Mouse (Mus musculus): ENCODE results near the gene Slc25a51.
"Not testable (repeated sequence)": the region's sequence is repeated elsewhere in the genome, so short reads cannot be mapped to it uniquely, and the experiment has no call there.

Gene Slc25a51

DNA sequence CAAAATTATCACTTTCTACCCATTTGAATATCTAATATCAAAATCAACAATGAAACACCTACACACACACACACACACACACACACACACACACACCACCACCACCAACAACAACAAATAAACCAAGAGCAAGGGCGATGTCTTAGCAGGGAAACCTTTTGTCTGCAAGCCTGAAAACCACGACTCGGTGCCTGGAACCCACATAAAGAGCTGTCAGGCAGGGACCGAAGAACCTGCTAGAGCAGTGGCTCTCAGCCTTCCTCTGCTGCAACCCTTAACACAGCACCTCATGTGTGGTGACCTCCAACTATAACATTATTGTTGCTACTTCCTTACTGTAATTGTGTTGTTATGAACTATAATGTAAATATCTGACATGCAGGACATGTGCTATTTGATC, 6.3 kb downstream of the Slc25a51 start:
- no peak for DNase-seq (ENCODE audit: extremely low read depth, insufficient read length, low spot score)

GRCm38 (mm10) chr4:45399421-45400210, 8.9 kb downstream of the Slc25a51 start:
- peak; percentile 40 for DNase-seq (ENCODE audit: extremely low read depth, insufficient read length, low spot score)

- not testable (repeated sequence) for DNase-seq (ENCODE audit: extremely low read depth, insufficient read length, low spot score)
Measured at GRCm38 (mm10) chr4:45398315-45398714, 10.3 kb downstream of the Slc25a51 start.

GRCm38 (mm10) chr4:45396211-45396610, 12.4 kb downstream of the Slc25a51 start:
- DNase-seq (ENCODE audit: extremely low read depth, insufficient read length, low spot score): not testable (repeated sequence)

- no peak for DNase-seq (ENCODE audit: extremely low read depth, insufficient read length, low spot score)
Measured at GRCm38 (mm10) chr4:45393658-45394057, 14.9 kb downstream of the Slc25a51 start.

GRCm38 (mm10) chr4:45392994-45393393, 15.6 kb downstream of the Slc25a51 start:
- DNase-seq (ENCODE audit: extremely low read depth, insufficient read length, low spot score): no peak

GRCm38 (mm10) chr4:45392572-45392971, 16.0 kb downstream of the Slc25a51 start:
- DNase-seq (ENCODE audit: extremely low read depth, insufficient read length, low spot score): no peak

DNA sequence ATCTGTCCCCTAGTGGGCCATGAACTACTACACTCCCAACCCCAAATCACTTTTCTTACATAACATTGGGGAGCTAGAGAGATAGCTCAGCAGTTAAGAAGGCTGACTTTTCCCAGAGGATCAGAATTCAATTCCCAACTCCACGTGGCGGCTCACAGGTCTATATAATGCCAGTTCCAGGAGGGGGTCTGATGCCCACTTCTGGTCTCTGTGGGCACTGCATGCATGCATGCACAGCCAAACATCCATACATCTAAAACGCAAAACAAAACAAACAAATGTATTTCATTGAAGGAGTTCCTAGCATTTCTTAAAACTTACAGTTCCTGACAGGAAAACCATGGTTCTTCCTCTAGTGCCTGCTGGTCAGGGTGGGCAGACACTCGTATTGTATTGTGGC, 16.5 kb downstream of the Slc25a51 start:
- DNase-seq (ENCODE audit: extremely low read depth, insufficient read length, low spot score): no peak

- DNase-seq (ENCODE audit: extremely low read depth, insufficient read length, low spot score): not testable (repeated sequence)
Measured at GRCm38 (mm10) chr4:45387296-45387695, 21.3 kb downstream of the Slc25a51 start.

GRCm38 (mm10) chr4:45382133-45382532, 26.4 kb downstream of the Slc25a51 start:
- not testable (repeated sequence) for DNase-seq (ENCODE audit: extremely low read depth, insufficient read length, low spot score)

GRCm38 (mm10) chr4:45380903-45381580, 27.5 kb downstream of the Slc25a51 start:
- DNase-seq (ENCODE audit: extremely low read depth, insufficient read length, low spot score): not testable (repeated sequence)

DNA sequence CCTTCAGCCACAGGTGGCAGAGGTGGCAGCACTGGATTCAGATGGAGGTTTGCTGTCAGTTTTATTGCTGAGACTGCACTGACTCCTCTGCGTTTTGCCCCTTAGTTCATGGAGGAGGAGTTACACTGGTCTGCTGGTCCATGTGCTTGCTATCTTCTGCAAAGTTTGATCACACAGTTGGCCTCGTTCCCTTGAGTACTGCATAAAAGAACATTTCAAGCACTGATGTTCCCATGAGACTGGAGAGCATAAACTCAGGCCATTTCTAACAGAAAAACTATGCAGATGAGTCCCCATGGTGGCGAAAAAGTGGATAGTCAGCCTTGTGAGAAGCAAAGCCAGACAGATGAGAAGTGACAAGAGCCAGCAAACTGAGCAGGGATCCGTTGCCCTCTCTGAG, 32.0 kb downstream of the Slc25a51 start:
- no peak for DNase-seq (ENCODE audit: extremely low read depth, insufficient read length, low spot score)

DNA sequence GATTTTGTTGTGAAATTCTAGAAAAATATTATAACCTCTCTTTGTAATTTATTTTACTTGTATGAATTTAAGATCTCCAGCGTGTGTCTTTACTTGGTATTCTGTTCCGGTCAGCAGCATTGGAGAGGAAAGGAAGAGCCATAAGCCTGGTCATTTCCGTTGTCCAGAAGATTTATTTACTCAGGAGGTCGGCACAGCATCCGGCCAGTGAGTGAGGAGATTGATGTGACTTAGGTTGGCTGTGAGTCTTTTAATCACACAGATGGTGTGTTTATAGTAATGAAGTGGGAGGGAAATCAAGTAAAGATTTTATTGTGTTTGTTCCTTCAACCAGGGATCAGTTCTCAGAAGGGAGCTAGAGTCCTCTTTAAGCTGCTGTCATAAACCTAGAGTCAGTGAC, 33.7 kb downstream of the Slc25a51 start:
- no peak for DNase-seq (ENCODE audit: extremely low read depth, insufficient read length, low spot score)

GRCm38 (mm10) chr4:45371261-45371660, 37.3 kb downstream of the Slc25a51 start:
- DNase-seq (ENCODE audit: extremely low read depth, insufficient read length, low spot score): no peak

- DNase-seq (ENCODE audit: extremely low read depth, insufficient read length, low spot score): no peak
Measured at GRCm38 (mm10) chr4:45356653-45357052, 51.9 kb downstream of the Slc25a51 start.

Data from 3134 (cell line).